Mouse (Mus musculus) myocyte (in vitro differentiated cells): ENCODE results near the gene Ephb6. TPM values are rescaled to one million over a fixed set of nuclear protein-coding genes. Genes with fewer than 3 reads are reported as not detected.

Experiments used
- H3K27me3 ChIP-seq: one replicate; pipeline ENCODE4 v1.6.1; 2011; ENCODE audit not compliant: control insufficient read depth, insufficient read depth, insufficient read length
- H3K36me3 ChIP-seq: one replicate; pipeline ENCODE4 v1.6.1; 2011; ENCODE audit not compliant: control insufficient read depth, insufficient read depth
- H3K4me2 ChIP-seq: one replicate; pipeline ENCODE4 v1.6.1; 2011; ENCODE audit warnings: low read depth, control low read depth
- H3K4me3 ChIP-seq: one replicate; pipeline ENCODE4 v1.5.1; 2011; ENCODE audit warnings: mild to moderate bottlenecking, control low read depth, moderate library complexity
- H3K79me2 ChIP-seq: one replicate; pipeline ENCODE4 v1.6.1; 2011; ENCODE audit not compliant: control insufficient read depth, insufficient read depth
- H3ac ChIP-seq: one replicate; pipeline ENCODE4 v1.6.1; 2011; ENCODE audit not compliant: control insufficient read depth, insufficient read length
- CEBPB ChIP-seq: IDR thresholded peaks from 2 replicates; pipeline ENCODE4 v1.6.1; 2011; ENCODE audit warnings: mild to moderate bottlenecking, moderate library complexity; ENCODE audit not compliant: poor library complexity, insufficient read depth, severe bottlenecking
- E2F4 ChIP-seq: IDR thresholded peaks from one replicate; pipeline ENCODE4 v1.6.1; 2011; ENCODE audit warnings: mild to moderate bottlenecking, control low read depth, moderate library complexity; ENCODE audit not compliant: insufficient read depth
- MAX ChIP-seq: IDR thresholded peaks from one replicate; pipeline ENCODE4 v1.6.1; 2011; ENCODE audit warnings: low read depth, mild to moderate bottlenecking, control low read depth
- MYOD1 ChIP-seq, 3 experiments: IDR thresholded peaks; one replicate each; pipeline ENCODE4 v1.6.1; 2011; ENCODE audit warnings: control low read depth in 2 of 3, low read depth in 2 of 3, mild to moderate bottlenecking in 2 of 3, moderate library complexity in 1 of 3; ENCODE audit not compliant: insufficient read length in 2 of 3, control insufficient read depth in 1 of 3
- MYOG ChIP-seq, 3 experiments: IDR thresholded peaks; one replicate each; pipeline ENCODE4 v1.6.1; 2011; ENCODE audit warnings: control low read depth in 2 of 3, low read depth in 2 of 3, mild to moderate bottlenecking in 2 of 3; ENCODE audit not compliant: insufficient read length in 2 of 3, control insufficient read depth in 1 of 3, insufficient read depth in 1 of 3
- POLR2A ChIP-seq: IDR thresholded peaks from one replicate; pipeline ENCODE4 v1.6.1; 2011; ENCODE audit warnings: low read depth, mild to moderate bottlenecking, control low read depth, moderate library complexity; ENCODE audit not compliant: insufficient read length
- POLR2AphosphoS2 ChIP-seq: IDR thresholded peaks from one replicate; pipeline ENCODE4 v1.6.1; 2011; ENCODE audit warnings: low read depth, control low read depth; ENCODE audit not compliant: insufficient read length
- REST ChIP-seq: IDR thresholded peaks from one replicate; pipeline ENCODE4 v1.6.1; 2011; ENCODE audit warnings: mild to moderate bottlenecking, control low read depth, moderate library complexity; ENCODE audit not compliant: insufficient read depth, insufficient read length
- SRF ChIP-seq: IDR thresholded peaks from one replicate; pipeline ENCODE4 v1.6.1; 2011; ENCODE audit warnings: low read depth; ENCODE audit not compliant: control insufficient read depth, insufficient read length
- TCF12 ChIP-seq: IDR thresholded peaks from one replicate; pipeline ENCODE4 v1.6.1; 2011; ENCODE audit warnings: mild to moderate bottlenecking, control low read depth; ENCODE audit not compliant: poor library complexity, insufficient read depth, severe bottlenecking
- TCF3 ChIP-seq: IDR thresholded peaks from one replicate; pipeline ENCODE4 v1.6.1; 2011; ENCODE audit warnings: low read depth, control low read depth; ENCODE audit not compliant: insufficient read length
- USF1 ChIP-seq: IDR thresholded peaks from one replicate; pipeline ENCODE4 v1.6.1; 2011; ENCODE audit warnings: low read depth, mild to moderate bottlenecking, control low read depth, moderate library complexity
- polyA plus RNA-seq: library from polyadenylated mRNA; unstranded; fragments of >200 nt; fragmentation: generic; extraction: Trizol; gene quantifications from one replicate; pipeline ENCODE4 v1.2.1, GENCODE M21; 2012; ENCODE audit warnings: missing spikeins

The Ephb6 gene
- polyA plus RNA-seq, 1 experiment, result 49.6 TPM

GRCm38 (mm10) chr6:41641173-41641866 lies 36.0 kb downstream of the Ephb6 start:
- no peak overlapping the region for H3K4me2 ChIP-seq
- no peak overlapping the region for H3K4me3 ChIP-seq
- TF ChIP-seq TCF3 (no peak), MYOG (IDR thresholded peaks at IDR 0.05; ENCODE audit: control insufficient read depth in 1 of 3, insufficient read depth in 1 of 3, insufficient read length in 2 of 3, low read depth in 2 of 3) (no peak), REST (no peak), POLR2A (no peak), TCF12 (no peak), USF1 (no peak), E2F4 (no peak), MYOD1 (IDR thresholded peaks at IDR 0.05; ENCODE audit: control insufficient read depth in 1 of 3, insufficient read length in 2 of 3, low read depth in 2 of 3) (no peak), CEBPB (no peak), MAX (no peak), POLR2AphosphoS2 (no peak), SRF (no peak)
- H3K27me3 ChIP-seq, result no peaks in the 10 kb centered on the region
- no peaks in the 10 kb centered on the region for H3K36me3 ChIP-seq
- H3ac ChIP-seq, result no peak overlapping the region
- H3K79me2 ChIP-seq, result no peaks in the 10 kb centered on the region

- H3K36me3 ChIP-seq, result no peaks in the 10 kb centered on the region
- no peaks in the 10 kb centered on the region for H3K79me2 ChIP-seq
- no peaks in the 10 kb centered on the region for H3K27me3 ChIP-seq
- no peak overlapping the region for H3K4me3 ChIP-seq
- H3ac ChIP-seq, result no peak overlapping the region
- no peak overlapping the region for H3K4me2 ChIP-seq
- TF ChIP-seq REST (no peak), POLR2AphosphoS2 (no peak), USF1 (no peak), E2F4 (no peak), TCF12 (no peak), MYOG (IDR thresholded peaks at IDR 0.05; ENCODE audit: control insufficient read depth in 1 of 3, insufficient read depth in 1 of 3, insufficient read length in 2 of 3, low read depth in 2 of 3) (no peak), MAX (no peak), MYOD1 (IDR thresholded peaks at IDR 0.05; ENCODE audit: control insufficient read depth in 1 of 3, insufficient read length in 2 of 3, low read depth in 2 of 3) (no peak), TCF3 (no peak), CEBPB (no peak), POLR2A (no peak), SRF (no peak)
These were observed 37.5 kb downstream of the Ephb6 start for GRCm38 (mm10) chr6:41642765-41643164.

- H3K4me2 ChIP-seq, result no peak overlapping the region
- no peak overlapping the region for H3K4me3 ChIP-seq
- TF ChIP-seq USF1, result no peak
- TF ChIP-seq MAX, result no peak
- no peak for TF ChIP-seq SRF
- no peak for TF ChIP-seq TCF3
- TF ChIP-seq CEBPB, result no peak
- TF ChIP-seq E2F4, result no peak
- TF ChIP-seq MYOG (IDR thresholded peaks at IDR 0.05; ENCODE audit: control insufficient read depth in 1 of 3, insufficient read depth in 1 of 3, insufficient read length in 2 of 3, low read depth in 2 of 3), result no peak
- TF ChIP-seq MYOD1 (IDR thresholded peaks at IDR 0.05; ENCODE audit: control insufficient read depth in 1 of 3, insufficient read length in 2 of 3, low read depth in 2 of 3), result no peak
- no peak for TF ChIP-seq REST
- no peak for TF ChIP-seq POLR2A
- TF ChIP-seq POLR2AphosphoS2, result no peak
- no peak for TF ChIP-seq TCF12
- no peak overlapping the region for H3ac ChIP-seq
- H3K27me3 ChIP-seq, result no peaks in the 10 kb centered on the region
- H3K79me2 ChIP-seq, result no peaks in the 10 kb centered on the region
- H3K36me3 ChIP-seq, result no peaks in the 10 kb centered on the region
These were observed 37.9 kb downstream of the Ephb6 start for GRCm38 (mm10) chr6:41643227-41643626.

GRCm38 (mm10) chr6:41646220-41646619 lies 40.9 kb downstream of the Ephb6 start:
- Histone ChIP-seq H3K4me2 (no peak overlapping the region), H3K79me2 (no peaks in the 10 kb centered on the region), H3K27me3 (no peaks in the 10 kb centered on the region), H3K4me3 (no peak overlapping the region), H3ac (no peak overlapping the region), H3K36me3 (no peaks in the 10 kb centered on the region)
- TF ChIP-seq TCF12, result no peak
- no peak for TF ChIP-seq CEBPB
- TF ChIP-seq MYOD1 (IDR thresholded peaks at IDR 0.05; ENCODE audit: control insufficient read depth in 1 of 3, insufficient read length in 2 of 3, low read depth in 2 of 3), result no peak
- TF ChIP-seq E2F4, result no peak
- no peak for TF ChIP-seq REST
- TF ChIP-seq POLR2A, result no peak
- no peak for TF ChIP-seq MYOG (IDR thresholded peaks at IDR 0.05; ENCODE audit: control insufficient read depth in 1 of 3, insufficient read depth in 1 of 3, insufficient read length in 2 of 3, low read depth in 2 of 3)
- no peak for TF ChIP-seq POLR2AphosphoS2
- no peak for TF ChIP-seq USF1
- TF ChIP-seq TCF3, result no peak
- no peak for TF ChIP-seq MAX
- TF ChIP-seq SRF, result no peak

GRCm38 (mm10) chr6:41646672-41647071 lies 41.4 kb downstream of the Ephb6 start:
- Histone ChIP-seq H3K79me2 (no peaks in the 10 kb centered on the region), H3K4me3 (no peak overlapping the region), H3K27me3 (no peaks in the 10 kb centered on the region), H3K4me2 (no peak overlapping the region), H3K36me3 (no peaks in the 10 kb centered on the region), H3ac (no peak overlapping the region)
- no peak for TF ChIP-seq MYOD1 (IDR thresholded peaks at IDR 0.05; ENCODE audit: control insufficient read depth in 1 of 3, insufficient read length in 2 of 3, low read depth in 2 of 3)
- TF ChIP-seq MYOG (IDR thresholded peaks at IDR 0.05; ENCODE audit: control insufficient read depth in 1 of 3, insufficient read depth in 1 of 3, insufficient read length in 2 of 3, low read depth in 2 of 3), result no peak
- TF ChIP-seq TCF12, result no peak
- no peak for TF ChIP-seq USF1
- TF ChIP-seq TCF3, result no peak
- TF ChIP-seq POLR2A, result no peak
- TF ChIP-seq E2F4, result no peak
- TF ChIP-seq CEBPB, result no peak
- no peak for TF ChIP-seq MAX
- no peak for TF ChIP-seq SRF
- TF ChIP-seq POLR2AphosphoS2, result no peak
- no peak for TF ChIP-seq REST
